Mouse (Mus musculus): ENCODE measurements around the gene Rps16.

DNA sequence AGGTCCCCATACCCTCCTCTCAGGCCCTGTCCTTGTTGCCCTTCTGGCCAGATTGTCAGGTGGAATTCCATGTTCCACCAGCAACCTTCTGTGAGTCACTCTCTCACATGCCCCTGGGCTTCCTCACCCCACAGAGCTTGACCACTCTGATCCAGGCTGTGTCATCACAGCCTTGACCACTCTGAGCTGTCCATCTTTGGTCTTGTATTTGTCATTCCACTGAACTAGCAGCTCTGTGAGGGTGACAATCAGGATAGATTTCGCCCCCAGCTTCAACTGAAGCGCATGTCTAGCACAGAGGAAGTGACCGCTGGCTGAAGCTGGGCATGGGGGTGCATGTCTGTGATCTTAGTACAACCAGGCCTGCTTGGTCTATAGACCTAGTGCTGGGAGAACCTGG lies 39.9 kb downstream of the Rps16 start:
- no peak for TF ChIP-seq CTCF (IDR thresholded peaks at IDR 0.05; ENCODE audit: low read depth)
- TF ChIP-seq EP300 (IDR thresholded peaks at IDR 0.05; ENCODE audit: low read depth), result no peak

Measured in liver, postnatal 0 days (tissue).